ENCODE assay signal across 27 mouse cellular contexts in the genomic region with DNA sequence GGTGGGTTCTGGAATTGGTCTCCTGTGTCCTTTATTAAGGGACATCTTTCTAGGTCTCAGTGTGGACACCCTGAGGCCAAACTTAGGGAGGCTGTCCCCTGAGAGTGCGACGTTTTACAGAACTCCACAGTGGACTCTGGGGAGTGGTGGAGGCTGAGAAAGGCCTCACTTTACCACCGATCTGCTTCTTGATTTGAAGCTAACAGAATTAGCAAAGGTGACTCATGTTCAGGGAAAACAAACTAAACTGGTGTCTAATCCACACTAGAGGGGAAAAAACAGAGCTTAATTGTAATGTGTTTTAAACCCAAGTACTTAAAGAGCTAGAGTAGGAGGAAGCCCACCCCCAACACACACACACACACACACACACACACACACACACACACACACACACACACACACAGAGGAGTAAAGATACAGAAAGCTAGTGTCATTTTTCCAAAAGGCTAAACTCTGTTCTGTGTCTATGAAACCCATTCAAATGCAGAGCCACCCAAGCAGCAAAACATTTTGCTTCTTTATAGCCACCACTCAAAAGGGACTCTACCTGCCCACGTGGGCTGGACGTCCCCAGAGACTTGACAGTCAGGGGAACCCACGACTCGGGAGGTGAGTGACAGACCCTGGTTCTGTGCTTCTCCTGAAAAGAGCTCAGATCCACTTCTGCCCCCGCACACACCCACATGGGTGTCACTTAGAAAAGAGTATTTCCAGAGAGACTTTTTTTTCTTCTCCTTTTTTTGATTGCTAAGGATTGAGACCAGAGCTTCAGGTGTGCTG. TPM values are rescaled to one million over a fixed set of nuclear protein-coding genes. Genes with fewer than 3 reads are reported as not detected.
DNase-seq lines count a peak whose midpoint lies in the region; TF ChIP-seq lines count a peak whose summit lies in the region.
"Had no signal": no experiment of that assay in that cellular context is flagged by ENCODE, and none has a peak within 500 bp of the region (broad histone marks: within the 10 kb centered on the region; RNA-seq: fewer than 3 reads in every experiment).

No protein-coding gene starts in this region.

- no peaks in the 10 kb centered on the region for H3K27me3 ChIP-seq in CH12.LX (replicated peaks)
- no peaks in the 10 kb centered on the region for H3K27me3 ChIP-seq in heart, adult 2 months (ENCODE audit: control insufficient read depth, insufficient read depth, low read length)
- H3K27me3 ChIP-seq: embryonic facial prominence, embryonic 13.5 days; hindbrain, embryonic 12.5 days; midbrain, embryonic 13.5 days had no signal

- WGBS in heart, adult 2 months, result 72% methylated on average over 8 of the region's 8 CpGs

- H3K27ac ChIP-seq in CH12.LX (ENCODE audit: insufficient read depth, low read depth), result 0 out of 2 replicates have a peak overlapping the region, but pooled peaks have one; percentile 2
- no peak overlapping the region for H3K27ac ChIP-seq in heart, adult 2 months
- H3K27ac ChIP-seq: embryonic facial prominence, embryonic 13.5 days; heart, embryonic 10.5 days; hindbrain, embryonic 12.5 days; limb, embryonic 10.5 days; midbrain, embryonic 13.5 days had no signal

- no peaks in the 10 kb centered on the region for H3K79me2 ChIP-seq in CH12.LX (replicated peaks; ENCODE audit: control insufficient read depth, extremely low read depth, insufficient read depth, poor library complexity, severe bottlenecking)
- H3K79me2 ChIP-seq in heart, adult 2 months (replicated peaks; ENCODE audit: control insufficient read depth, insufficient read depth, low read length), result no peaks in the 10 kb centered on the region

- in situ Hi-C loops in CH12.LX (cut with MboI; ENCODE audit: low pct_ligation_motif_present, low pct_unique_long_range_greater_than_20kb, low sequenced_read_pairs), result no loop called here

- H3K4me2 ChIP-seq in CH12.LX (ENCODE audit: insufficient read depth, low read depth, poor library complexity, severe bottlenecking), result peak overlapping the region; percentile 23
- H3K4me2 ChIP-seq: embryonic facial prominence, embryonic 13.5 days; hindbrain, embryonic 12.5 days; midbrain, embryonic 13.5 days had no signal

- intact Hi-C loops in left cerebral cortex, postnatal 14 days (cut with DNase I), result no loop called here
- intact Hi-C loops in heart, adult 2 months (cut with DNase I), result no loop called here

- 0 out of 2 replicates have a peak overlapping the region, but pooled peaks have one; percentile 5 for H3K9ac ChIP-seq in CH12.LX (ENCODE audit: insufficient read depth, low read depth)
- no peak overlapping the region for H3K9ac ChIP-seq in heart, adult 2 months (ENCODE audit: low read depth, low read length)
- H3K9ac ChIP-seq: embryonic facial prominence, embryonic 13.5 days; forebrain, postnatal 0 days; hindbrain, embryonic 12.5 days; midbrain, embryonic 13.5 days had no signal

- H3K9me3 ChIP-seq in CH12.LX (replicated peaks; ENCODE audit: low read length), result peaks cover 7% of the 10 kb centered on the region
- H3K9me3 ChIP-seq: embryonic facial prominence, embryonic 13.5 days; heart, embryonic 10.5 days; hindbrain, embryonic 12.5 days; limb, embryonic 10.5 days; midbrain, embryonic 13.5 days had no signal

- no peak overlapping the region for H3K4me3 ChIP-seq in CH12.LX (replicated peaks in 1 of 3; ENCODE audit: low read depth in 2 of 3, low read length in 2 of 3, poor library complexity in 1 of 3)
- H3K4me3 ChIP-seq in heart, adult 2 months, result no peak overlapping the region
- H3K4me3 ChIP-seq: embryonic facial prominence, embryonic 13.5 days; heart, embryonic 10.5 days; hindbrain, embryonic 12.5 days; limb, embryonic 10.5 days; midbrain, embryonic 13.5 days had no signal

- DNase-seq in CH12.LX (ENCODE audit: extremely low read depth), result peak; percentile 93
- peak; percentile 67 to 71 for DNase-seq in frontal cortex, adult 2 months (ENCODE audit: extremely low spot score in 1 of 2, low spot score in 1 of 2)
- DNase-seq in left cerebral cortex, postnatal 14 days (ENCODE audit: low spot score in 2 of 2), result peak; percentile 59 to 69
- peak; percentile 38 for DNase-seq in right cerebral cortex, postnatal 25 days
- no peak for DNase-seq in gastrocnemius, adult 8-10 months (ENCODE audit: low spot score in 2 of 2)
- no peak for DNase-seq in heart, adult 2 months
- DNase-seq in embryo, embryonic 10.5 days (ENCODE audit: low spot score), result no peak
- DNase-seq: adrenal gland, adult 8-10 months; cerebellum, adult 9-11 months; forebrain, postnatal 0 days; gastrocnemius, postnatal 36 days; heart, postnatal 10 days; kidney, adult 8-10 months; kidney, postnatal 25 days; lung, adult 18-20 months; lung, postnatal 14 days; thymus, adult 2 months had no signal

- no peak for TF ChIP-seq RAD21 in CH12.LX (IDR thresholded peaks at IDR 0.05; ENCODE audit: low read depth, low read length)

- TF ChIP-seq POLR2A in CH12.LX (IDR thresholded peaks at IDR 0.05; ENCODE audit: low read depth, low read length), result no peak
- no peak for TF ChIP-seq POLR2A in heart, adult 2 months (IDR thresholded peaks at IDR 0.05; ENCODE audit: insufficient read depth, low read depth, low read length)

- TF ChIP-seq EP300 in CH12.LX (IDR thresholded peaks at IDR 0.05; ENCODE audit: low read length), result peak; percentile 78
- TF ChIP-seq EP300 in heart, adult 2 months (IDR thresholded peaks at IDR 0.05; ENCODE audit: insufficient read depth, low read depth, low read length), result no peak

- TF ChIP-seq CTCF in CH12.LX (conservative IDR thresholded peaks at IDR 0.05 in 1 of 2, IDR thresholded peaks at IDR 0.05 in 1 of 2; ENCODE audit: low read depth in 2 of 2, low read length in 2 of 2), result no peak
- TF ChIP-seq CTCF in heart, adult 2 months (IDR thresholded peaks at IDR 0.05), result no peak

- dilution Hi-C loops in CH12.LX (cut with MboI; ENCODE audit: extremely low pct_ligation_motif_present, extremely low pct_unique_long_range_greater_than_20kb, low sequenced_read_pairs), result no loop called here

- H3K4me1 ChIP-seq in CH12.LX (ENCODE audit: control insufficient read depth in 1 of 2, insufficient read depth in 2 of 2), result peaks cover 23 to 62% of the 10 kb centered on the region in 2 experiments
- peaks cover 2% of the 10 kb centered on the region for H3K4me1 ChIP-seq in heart, adult 2 months (ENCODE audit: control insufficient read depth, insufficient read depth, low read length)
- H3K4me1 ChIP-seq: heart, embryonic 10.5 days; hindbrain, embryonic 12.5 days; limb, embryonic 10.5 days; midbrain, embryonic 13.5 days had no signal

- H3K36me3 ChIP-seq in CH12.LX (replicated peaks in 1 of 2; ENCODE audit: control insufficient read depth in 1 of 2, insufficient read depth in 1 of 2, low read length in 1 of 2), result no peaks in the 10 kb centered on the region
- peaks cover 2% of the 10 kb centered on the region; the same call in 1 of the 2 replicates for H3K36me3 ChIP-seq in heart, adult 2 months (ENCODE audit: control insufficient read depth, insufficient read depth, low read length)
- H3K36me3 ChIP-seq: embryonic facial prominence, embryonic 13.5 days; heart, embryonic 10.5 days; hindbrain, embryonic 12.5 days; limb, embryonic 10.5 days; midbrain, embryonic 13.5 days had no signal

TF ChIP-seq in CH12.LX, 34 proteins besides CTCF, POLR2A, EP300 and RAD21 (continues in another document):
- peak; percentile 46; the same call in 1 of the 2 replicates for TF ChIP-seq MXI1 (IDR thresholded peaks at IDR 0.05; ENCODE audit: low read depth, low read length)
- TF ChIP-seq ZC3H11A (IDR thresholded peaks at IDR 0.05; ENCODE audit: low read depth, low read length), result no peak
- peak; percentile 87 for TF ChIP-seq USF1 (IDR thresholded peaks at IDR 0.05; ENCODE audit: low read depth, low read length)
- no peak; the same call in 1 of the 2 replicates for TF ChIP-seq JUND (conservative IDR thresholded peaks at IDR 0.05; ENCODE audit: low read depth, low read length)
- TF ChIP-seq MAZ (IDR thresholded peaks at IDR 0.05; ENCODE audit: low read depth, low read length), result peak; percentile 84
- TF ChIP-seq BHLHE40 (IDR thresholded peaks at IDR 0.05; ENCODE audit: low read depth, low read length), result peak; percentile 64
- TF ChIP-seq GABPA (IDR thresholded peaks at IDR 0.05; ENCODE audit: insufficient replicate concordance, low read depth, low read length), result no peak
- no peak for TF ChIP-seq MAFK (IDR thresholded peaks at IDR 0.05; ENCODE audit: insufficient replicate concordance, low read length)
- peak; percentile 72 for TF ChIP-seq IRF4 (IDR thresholded peaks at IDR 0.05; ENCODE audit: low read depth, low read length)
- no peak for TF ChIP-seq NRF1 (IDR thresholded peaks at IDR 0.05; ENCODE audit: low read depth, low read length)
- TF ChIP-seq PAX5 (IDR thresholded peaks at IDR 0.05; ENCODE audit: low read length), result no peak
- TF ChIP-seq HCFC1 (IDR thresholded peaks at IDR 0.05; ENCODE audit: low read depth, low read length), result 0 out of 2 replicates have a peak, but pooled peaks have one; percentile 20
- peak; percentile 76 for TF ChIP-seq ETS1 (conservative IDR thresholded peaks at IDR 0.05; ENCODE audit: low read depth, low read length)
- peak; percentile 66 for TF ChIP-seq ZNF384 (IDR thresholded peaks at IDR 0.05; ENCODE audit: low read depth, low read length)

RNA-seq across cellular contexts. Expression of gene Rcvrn, which starts 28.3 kb away (rescaled TPM):
- total RNA-seq in CH12.LX (2012; rRNA removed) (not detected in 2 replicates), CH12.LX (2014; rRNA removed) (not detected in 2 replicates)
- not detected in 2 replicates for polyA plus RNA-seq in CH12.LX (2012; ENCODE audit: insufficient read length, low read depth)
- polyA plus RNA-seq in frontal cortex, adult 2 months (2012; rRNA removed), result 1.5 and 1.9 TPM in 2 replicates
- 1 to 10 TPM; 1.5 to 1.6 TPM for total RNA-seq in left cerebral cortex, postnatal 14 days (2021)
- total RNA-seq in gastrocnemius, adult 8-10 months (2022), result under 1 TPM in 1 of 4 experiments, not detected in 3; 0.24 TPM
- not detected for total RNA-seq in heart, adult 2 months (2021)
- polyA plus RNA-seq in heart, adult 2 months (2012; rRNA removed), result not detected in 2 replicates
- total RNA-seq: gastrocnemius, postnatal 36 days; heart, postnatal 10 days; liver, adult 2 months; megakaryocyte, adult 5-6 weeks had no signal
- polyA plus RNA-seq: embryonic facial prominence, embryonic 13.5 days; forebrain, postnatal 0 days; heart, embryonic 10.5 days; hindbrain, embryonic 12.5 days; inflammation-experienced regulatory T-cells, adult 6 months; limb, embryonic 10.5 days; liver, adult 2 months; midbrain, embryonic 13.5 days; neural tube, embryonic 14.5 days; Patski had no signal

RNA-seq across cellular contexts. Expression of gene Glp2r, which starts 47.5 kb away (rescaled TPM):
- total RNA-seq in CH12.LX (2012; rRNA removed), result 0.04 TPM in 2 replicates
- total RNA-seq in CH12.LX (2014; rRNA removed), result 0.04 and 0.09 TPM in 2 replicates
- 0.07 TPM in 1 of 2 replicates, not detected in the other for polyA plus RNA-seq in CH12.LX (2012; ENCODE audit: insufficient read length, low read depth)
- 0.21 and 0.28 TPM in 2 replicates for polyA plus RNA-seq in frontal cortex, adult 2 months (2012; rRNA removed)
- total RNA-seq in left cerebral cortex, postnatal 14 days (2021), result 1 to 10 TPM; 1.8 to 1.9 TPM
- total RNA-seq in gastrocnemius, adult 8-10 months (2022), result under 1 TPM in 3 of 4 experiments, not detected in 1; 0.16 to 0.58 (median 0.46) TPM
- total RNA-seq in heart, adult 2 months (2021), result not detected
- polyA plus RNA-seq in heart, adult 2 months (2012; rRNA removed), result not detected in 2 replicates
- total RNA-seq: heart, postnatal 10 days had no signal
- polyA plus RNA-seq: embryonic facial prominence, embryonic 13.5 days; hindbrain, embryonic 12.5 days; inflammation-experienced regulatory T-cells, adult 6 months; limb, embryonic 10.5 days; liver, adult 2 months; midbrain, embryonic 13.5 days; neural tube, embryonic 14.5 days; Patski had no signal

RNA-seq across cellular contexts. Expression of gene Gsg1l2, which starts 51.0 kb away (rescaled TPM):
- total RNA-seq in CH12.LX (2012; rRNA removed) (not detected in 2 replicates), CH12.LX (2014; rRNA removed) (not detected in 2 replicates)
- not detected in 2 replicates for polyA plus RNA-seq in CH12.LX (2012; ENCODE audit: insufficient read length, low read depth)
- 0.08 TPM in 1 of 2 replicates, not detected in the other for polyA plus RNA-seq in frontal cortex, adult 2 months (2012; rRNA removed)
- total RNA-seq in left cerebral cortex, postnatal 14 days (2021), result not detected
- not detected for total RNA-seq in gastrocnemius, adult 8-10 months (2022)
- total RNA-seq in heart, adult 2 months (2021), result not detected
- not detected in 2 replicates for polyA plus RNA-seq in heart, adult 2 months (2012; rRNA removed)
- total RNA-seq: adrenal gland, adult 8-10 months; forebrain, postnatal 0 days; gastrocnemius, postnatal 36 days; heart, postnatal 10 days; liver, adult 2 months; megakaryocyte, adult 5-6 weeks had no signal
- polyA plus RNA-seq: embryonic facial prominence, embryonic 13.5 days; forebrain, postnatal 0 days; heart, embryonic 10.5 days; hindbrain, embryonic 12.5 days; inflammation-experienced regulatory T-cells, adult 6 months; limb, embryonic 10.5 days; liver, adult 2 months; midbrain, embryonic 13.5 days; neural tube, embryonic 14.5 days; Patski; thymus, adult 2 months had no signal

Comparison
In these comparisons a context has a peak if more than half of its experiments do, and no peak if none do; other contexts are left out.
1. DNase-seq: peak in CH12.LX (single experiment), frontal cortex, adult 2 months (2 of 2), left cerebral cortex, postnatal 14 days (2 of 2) and right cerebral cortex, postnatal 25 days (single experiment); none in gastrocnemius, adult 8-10 months (0 of 2), heart, adult 2 months (0 of 2) and embryo, embryonic 10.5 days (single experiment).